24 mouse cellular contexts compared by ENCODE assay signal in genomic region chr12:32098596-32098995, GRCm38 (mm10). TPM values are rescaled to one million over a fixed set of nuclear protein-coding genes. Genes with fewer than 3 reads are reported as not detected.
A peak's percentile ranks its signal among the peaks of the same experiment; 100 is the strongest.
DNase-seq lines count a peak whose midpoint lies in the region; ATAC-seq and TF ChIP-seq lines count a peak whose summit lies in the region.
"Had no signal": no experiment of that assay in that cellular context is flagged by ENCODE, and none has a peak within 500 bp of the region (broad histone marks: within the 10 kb centered on the region; RNA-seq: fewer than 3 reads in every experiment).

No protein-coding gene starts in this region.

- peak; percentile 87 for DNase-seq in heart, adult 11 months
- no peak for DNase-seq in heart, adult 9 months (ENCODE audit: low spot score in 2 of 2)
- no peak for DNase-seq in liver, embryonic 14.5 days (ENCODE audit: low read depth in 3 of 3, low spot score in 3 of 3)
- DNase-seq in liver, postnatal 0 days, result no peak
- no peak for DNase-seq in frontal cortex, postnatal 25 days (ENCODE audit: low spot score in 2 of 2)
- DNase-seq: adrenal gland, postnatal 25 days; cerebellum, adult 18-20 months; cerebellum, adult 9-10 months; cerebellum, postnatal 14 days; gastrocnemius, adult 2 months; gastrocnemius, postnatal 14 days; heart, adult 18-20 months; heart, postnatal 14 days; heart, postnatal 4 days had no signal

- H3K36me3 ChIP-seq in liver, embryonic 14.5 days (replicated peaks; ENCODE audit: control insufficient read depth, insufficient read depth, low read depth), result peaks cover 39% of the 10 kb centered on the region
- H3K36me3 ChIP-seq in liver, postnatal 0 days (replicated peaks; ENCODE audit: insufficient read depth, low read length), result peaks cover 17% of the 10 kb centered on the region; the same call in 1 of the 2 replicates
- peaks cover 34% of the 10 kb centered on the region for H3K36me3 ChIP-seq in liver, embryonic 16.5 days (ENCODE audit: control insufficient read depth, insufficient read depth)
- H3K36me3 ChIP-seq: forebrain, embryonic 10.5 days; heart, embryonic 10.5 days; heart, embryonic 13.5 days had no signal

- no peak overlapping the region for H3K4me2 ChIP-seq in liver, embryonic 14.5 days (ENCODE audit: low read depth)
- no peak overlapping the region for H3K4me2 ChIP-seq in liver, postnatal 0 days (ENCODE audit: low read depth, low read length)
- H3K4me2 ChIP-seq in liver, embryonic 16.5 days (ENCODE audit: low read depth, low read length), result no peak overlapping the region
- H3K4me2 ChIP-seq: forebrain, embryonic 13.5 days; heart, embryonic 13.5 days; hindbrain, embryonic 14.5 days had no signal

- no peak overlapping the region for H3K9ac ChIP-seq in liver, embryonic 14.5 days (replicated peaks)
- H3K9ac ChIP-seq in liver, postnatal 0 days (replicated peaks), result no peak overlapping the region
- H3K9ac ChIP-seq in liver, embryonic 16.5 days (ENCODE audit: low read depth, low read length), result no peak overlapping the region
- H3K9ac ChIP-seq: forebrain, embryonic 13.5 days; heart, embryonic 13.5 days; hindbrain, embryonic 14.5 days had no signal

- H3K27me3 ChIP-seq in liver, embryonic 14.5 days (ENCODE audit: control insufficient read depth, insufficient read depth, low read length), result no peaks in the 10 kb centered on the region
- H3K27me3 ChIP-seq in liver, postnatal 0 days (ENCODE audit: insufficient read depth, low read length), result no peaks in the 10 kb centered on the region
- no peaks in the 10 kb centered on the region for H3K27me3 ChIP-seq in liver, embryonic 16.5 days (ENCODE audit: control insufficient read depth, insufficient read depth, low read depth, low read length)
- H3K27me3 ChIP-seq: forebrain, embryonic 13.5 days; heart, embryonic 13.5 days had no signal

- H3K4me1 ChIP-seq in liver, embryonic 14.5 days (replicated peaks; ENCODE audit: control insufficient read depth in 2 of 2, insufficient read depth in 2 of 2, low read length in 1 of 2), result peaks cover 44 to 48% of the 10 kb centered on the region in 2 experiments
- H3K4me1 ChIP-seq in liver, postnatal 0 days (ENCODE audit: insufficient read depth), result peaks cover 18% of the 10 kb centered on the region
- H3K4me1 ChIP-seq in liver, embryonic 16.5 days (ENCODE audit: control insufficient read depth, low read depth, low read length), result peaks cover 54% of the 10 kb centered on the region
- H3K4me1 ChIP-seq: forebrain, embryonic 10.5 days; forebrain, embryonic 13.5 days; heart, embryonic 10.5 days had no signal

- H3K4me3 ChIP-seq in liver, embryonic 14.5 days (ENCODE audit: insufficient read depth in 1 of 2, low read depth in 2 of 2, low read length in 2 of 2), result no peak overlapping the region
- no peak overlapping the region for H3K4me3 ChIP-seq in liver, postnatal 0 days (ENCODE audit: low read depth, low read length)
- H3K4me3 ChIP-seq in liver, embryonic 16.5 days (ENCODE audit: low read depth, low read length), result no peak overlapping the region
- H3K4me3 ChIP-seq: forebrain, embryonic 10.5 days; forebrain, embryonic 13.5 days; gastrocnemius, adult 2 months; heart, embryonic 10.5 days; heart, embryonic 13.5 days had no signal

- H3K27ac ChIP-seq in liver, embryonic 14.5 days, result peak overlapping the region; percentile 16; the same call in 1 of the 2 replicates
- H3K27ac ChIP-seq in liver, postnatal 0 days (ENCODE audit: low read depth), result no peak overlapping the region
- 0 out of 2 replicates have a peak overlapping the region, but pooled peaks have one; percentile 44 for H3K27ac ChIP-seq in liver, embryonic 16.5 days (ENCODE audit: low read length)
- H3K27ac ChIP-seq: forebrain, embryonic 10.5 days; forebrain, embryonic 13.5 days; gastrocnemius, adult 2 months; heart, embryonic 10.5 days; heart, embryonic 13.5 days; hindbrain, embryonic 14.5 days; hindbrain, postnatal 0 days had no signal

- no peaks in the 10 kb centered on the region for H3K9me3 ChIP-seq in liver, embryonic 14.5 days (ENCODE audit: control insufficient read depth, low read length)
- H3K9me3 ChIP-seq in liver, postnatal 0 days (ENCODE audit: low read length), result no peaks in the 10 kb centered on the region
- no peaks in the 10 kb centered on the region for H3K9me3 ChIP-seq in liver, embryonic 16.5 days (replicated peaks; ENCODE audit: control insufficient read depth, low read length)
- H3K9me3 ChIP-seq: forebrain, embryonic 10.5 days; forebrain, embryonic 13.5 days; heart, embryonic 10.5 days; heart, embryonic 13.5 days had no signal

- no peak for TF ChIP-seq EP300 in liver, embryonic 14.5 days (IDR thresholded peaks at IDR 0.05; ENCODE audit: low read depth)
- no peak for TF ChIP-seq EP300 in liver, postnatal 0 days (IDR thresholded peaks at IDR 0.05; ENCODE audit: low read depth)

- WGBS in liver, embryonic 14.5 days (ENCODE audit: insufficient replicate concordance), result 72% methylated on average over 4 of the region's 4 CpGs
- 76% methylated on average over 4 of the region's 4 CpGs for WGBS in liver, postnatal 0 days (ENCODE audit: insufficient replicate concordance)
- WGBS in liver, embryonic 16.5 days (ENCODE audit: insufficient replicate concordance), result 75% methylated on average over 4 of the region's 4 CpGs

- no peak for ATAC-seq in liver, embryonic 14.5 days (ENCODE audit: insufficient read depth)
- ATAC-seq in liver, postnatal 0 days, result no peak
- no peak for ATAC-seq in liver, embryonic 16.5 days (ENCODE audit: low read depth)
- ATAC-seq: CD4-positive, CD25-positive, alpha-beta regulatory T cell, adult 4 months; forebrain, embryonic 13.5 days; forebrain, embryonic 16.5 days; hindbrain, postnatal 0 days; inflammation-experienced regulatory T-cells, adult 6 months had no signal

- TF ChIP-seq CTCF in liver, embryonic 14.5 days (IDR thresholded peaks at IDR 0.05; ENCODE audit: low read depth), result no peak
- TF ChIP-seq CTCF in liver, postnatal 0 days (IDR thresholded peaks at IDR 0.05; ENCODE audit: low read depth), result no peak

RNA-seq across cellular contexts. Expression of gene Prkar2b, which starts 37.5 kb away (rescaled TPM):
- 26.3 and 41.3 TPM in 2 replicates for polyA plus RNA-seq in liver, embryonic 14.5 days (2012; rRNA removed)
- polyA plus RNA-seq in liver, embryonic 14.5 days (2014; fragmentation: Nextera tagmentation; extraction: Ambion mirVana), result 89.6 and 101 TPM in 2 replicates
- polyA plus RNA-seq in liver, postnatal 0 days (2015; fragmentation: Nextera tagmentation; extraction: Ambion mirVana), result 34.0 and 34.6 TPM in 2 replicates
- polyA plus RNA-seq in liver, embryonic 16.5 days (2015; fragmentation: Nextera tagmentation; extraction: Ambion mirVana), result 51.1 and 53.8 TPM in 2 replicates
